Mouse (Mus musculus) brain, embryonic 14.5 days (tissue): ENCODE data around the gene Vps8.

Experiments
- CTCF ChIP-seq: fragments of 200-500 bp; IDR thresholded peaks from 2 replicates; pipeline ENCODE4 v1.5.1; 2012; ENCODE audit warnings: inconsistent platforms, mild to moderate bottlenecking, moderate library complexity, borderline replicate concordance; ENCODE audit not compliant: insufficient read depth, insufficient read length; ENCODE audit errors: extremely low read depth
- POLR2A ChIP-seq: fragments of 200-500 bp; IDR thresholded peaks from 2 replicates; pipeline ENCODE4 v1.6.1; 2012; ENCODE audit warnings: mild to moderate bottlenecking, inconsistent platforms, borderline replicate concordance; ENCODE audit not compliant: poor library complexity, insufficient read depth, insufficient read length, severe bottlenecking; ENCODE audit errors: extremely low read depth

DNA sequence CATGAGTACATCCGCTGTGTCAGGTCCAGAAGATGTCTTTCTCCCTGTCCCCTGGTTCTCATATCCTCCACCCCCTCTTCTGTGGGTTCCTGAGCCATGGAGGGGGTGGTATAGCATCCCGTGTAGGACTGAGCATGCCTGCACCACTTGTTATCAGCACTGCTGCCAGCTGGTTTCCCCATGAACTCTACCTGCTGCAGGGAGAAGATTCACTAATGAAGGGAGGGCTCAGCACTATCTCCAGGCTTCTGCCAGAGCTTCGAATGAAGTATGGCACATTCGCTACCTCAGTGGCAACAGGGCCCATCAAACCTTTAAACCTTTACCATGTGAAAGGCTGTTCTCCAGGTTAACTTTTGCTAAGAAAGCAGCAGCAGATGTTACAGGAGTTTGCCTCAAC, 110.6 kb downstream of the Vps8 start:
- no peak for TF ChIP-seq POLR2A
- no peak for TF ChIP-seq CTCF
